Comparison of ENCODE assay signal across 16 mouse cellular contexts in genomic region chr7:139254626-139255025, GRCm38 (mm10). TPM values are rescaled to one million over a fixed set of nuclear protein-coding genes. Genes with fewer than 3 reads are reported as not detected.
"Had no signal": no experiment of that assay in that cellular context is flagged by ENCODE, and none has a peak within 500 bp of the region (broad histone marks: within the 10 kb centered on the region; RNA-seq: fewer than 3 reads in every experiment).

No protein-coding gene starts in this region.

- ATAC-seq: hindbrain, postnatal 0 days; intestine, embryonic 16.5 days; liver, embryonic 12.5 days had no signal

- DNase-seq: heart, adult 11 months; heart, adult 2 months; heart, postnatal 14 days; heart, postnatal 36 days; kidney, adult 11 months; kidney, adult 2 months; kidney, adult 9 months; kidney, postnatal 14 days; kidney, postnatal 36 days; layer of hippocampus, adult 9-11 months; layer of hippocampus, postnatal 36 days; left cerebral cortex, postnatal 4 days had no signal

RNA-seq across cellular contexts. Expression of gene Stk32c, which starts 41.5 kb away (rescaled TPM):
- total RNA-seq: hematopoietic stem cell, adult 5-6 weeks had no signal
